Mouse (Mus musculus) embryo, embryonic 11.5 days (tissue): Measurements from ENCODE around the gene Il1rapl2.
A peak's percentile ranks its signal among the peaks of the same experiment; 100 is the strongest.
"Not testable (repeated sequence)": the region's sequence is repeated elsewhere in the genome, so short reads cannot be mapped to it uniquely, and the experiment has no call there.

ENCODE experiments used
- DNase-seq: peaks from one replicate; pipeline ENCODE4 v3.0.0-alpha.2; 2012; ENCODE audit warnings: low read depth, low spot score

The Il1rapl2 gene

DNA sequence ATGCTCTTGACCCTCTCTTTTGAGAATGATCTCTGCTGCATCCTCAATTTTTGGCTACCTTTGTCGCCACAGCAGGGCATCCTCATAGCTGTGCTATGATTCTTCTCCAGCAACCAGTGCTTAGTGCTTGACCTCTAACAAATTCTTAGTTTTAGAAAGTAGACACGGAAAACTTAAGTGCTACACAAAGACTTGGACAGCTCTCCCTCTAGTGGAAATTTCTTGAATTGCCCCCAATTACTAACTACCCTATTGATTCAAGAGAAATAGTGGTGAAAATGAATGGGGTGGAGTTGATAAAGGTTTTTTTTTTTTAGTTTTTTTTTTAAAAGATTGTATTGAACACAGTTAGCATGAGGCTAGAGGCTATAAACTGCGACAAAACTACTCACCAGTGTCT lies 599.7 kb downstream of the Il1rapl2 start:
- DNase-seq = peak; percentile 3

DNA sequence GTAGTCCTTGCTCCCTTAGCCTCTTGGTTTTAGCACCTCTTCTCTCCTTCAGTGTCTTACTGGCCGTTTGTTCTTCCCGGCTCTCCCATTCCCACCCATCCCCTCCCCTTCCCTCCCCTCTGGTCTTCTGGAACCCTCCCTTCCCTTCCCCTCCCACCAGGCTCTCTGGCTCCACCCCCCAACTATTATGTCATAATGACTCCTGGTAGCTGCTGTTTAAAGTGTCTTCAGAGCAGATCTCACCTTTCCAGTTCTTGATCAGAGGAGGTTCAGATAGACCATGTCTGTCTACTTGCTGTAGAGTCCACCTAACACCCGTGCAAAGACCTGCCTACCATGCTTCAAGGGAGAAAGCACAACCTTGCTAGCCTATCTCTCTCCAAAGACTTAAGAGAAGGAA lies 639.1 kb downstream of the Il1rapl2 start, which contains the start of gene Tex13a:
Gene Tex13a, minus strand, starts transcription at position 101 of the 400 bp plus-strand sequence.
- DNase-seq = no peak

DNA sequence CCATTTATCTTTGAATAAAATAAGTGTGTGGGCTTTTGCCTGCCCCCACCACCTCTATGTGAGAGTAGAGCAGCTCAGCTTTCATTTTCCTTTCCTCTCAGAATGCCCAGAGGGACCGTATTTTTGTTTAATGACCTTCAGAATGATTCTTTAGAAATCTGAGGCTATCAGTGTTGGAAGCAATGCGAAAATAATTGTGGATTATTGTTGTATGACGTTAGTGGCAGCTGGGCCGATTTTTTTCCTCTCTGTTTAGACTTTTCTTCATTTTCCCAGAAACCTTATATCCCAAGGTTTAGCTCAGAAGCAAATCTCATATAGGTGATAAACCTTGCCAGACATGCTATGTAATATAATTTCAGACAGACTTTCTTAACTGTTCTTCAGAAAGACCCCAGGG lies 664.2 kb downstream of the Il1rapl2 start:
- no peak for DNase-seq

DNA sequence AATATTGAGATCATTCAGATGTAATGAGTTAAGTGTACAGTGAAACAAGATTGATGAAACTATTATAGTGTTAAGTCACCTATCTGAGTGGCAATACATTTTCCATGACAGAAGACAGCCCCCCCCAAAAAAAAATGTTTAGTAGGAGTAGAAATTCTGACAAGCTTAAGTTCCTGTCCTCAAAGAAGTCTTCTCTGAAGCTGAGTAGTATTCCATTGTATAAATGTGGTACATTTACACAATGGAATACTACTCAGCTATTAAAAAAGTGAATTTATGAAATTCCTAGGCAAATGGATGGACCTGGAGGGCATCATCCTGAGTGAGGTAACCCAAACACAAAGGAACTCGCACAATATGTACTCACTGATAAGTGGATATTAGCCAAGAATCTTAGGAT lies 778.3 kb downstream of the Il1rapl2 start:
- DNase-seq = not testable (repeated sequence)

DNA sequence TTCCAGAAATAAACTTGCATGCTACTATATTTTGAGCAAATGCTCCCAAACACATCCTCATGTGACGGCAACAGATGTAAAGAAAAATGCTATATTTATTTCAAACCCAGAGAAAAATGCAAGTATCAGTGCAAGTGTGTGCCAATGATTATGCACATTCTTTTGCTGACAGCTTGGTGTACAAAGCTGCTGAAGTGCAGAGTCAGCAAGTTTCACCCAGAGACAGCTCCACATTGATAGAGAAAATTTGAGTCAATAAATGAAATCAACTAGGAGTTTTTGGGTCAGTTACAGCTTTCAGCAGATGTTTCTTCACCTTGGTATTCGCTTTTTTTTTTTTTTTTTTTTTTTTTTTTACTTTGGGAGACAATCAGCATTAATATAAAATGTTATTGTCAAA lies 863.4 kb downstream of the Il1rapl2 start:
- no peak for DNase-seq

DNA sequence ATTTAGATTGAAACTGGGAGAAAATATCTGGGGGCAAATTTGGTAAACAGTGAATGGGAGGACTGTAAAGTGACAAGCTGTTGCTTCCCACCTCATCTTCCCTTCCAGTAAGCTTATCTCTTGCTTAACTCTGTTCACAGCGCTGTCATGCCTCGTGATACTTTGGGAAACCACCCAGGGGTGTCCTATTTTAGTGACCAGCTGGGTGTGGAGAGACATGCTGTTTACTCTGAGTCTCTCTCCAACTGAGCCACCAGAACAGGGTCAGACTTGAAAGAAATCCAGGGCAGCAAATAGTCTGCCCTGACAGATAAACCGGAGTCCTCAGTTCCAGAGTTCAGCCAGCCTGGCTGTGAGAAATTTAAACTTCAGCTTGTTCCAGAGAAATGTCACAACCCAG lies 867.5 kb downstream of the Il1rapl2 start:
- no peak for DNase-seq

DNA sequence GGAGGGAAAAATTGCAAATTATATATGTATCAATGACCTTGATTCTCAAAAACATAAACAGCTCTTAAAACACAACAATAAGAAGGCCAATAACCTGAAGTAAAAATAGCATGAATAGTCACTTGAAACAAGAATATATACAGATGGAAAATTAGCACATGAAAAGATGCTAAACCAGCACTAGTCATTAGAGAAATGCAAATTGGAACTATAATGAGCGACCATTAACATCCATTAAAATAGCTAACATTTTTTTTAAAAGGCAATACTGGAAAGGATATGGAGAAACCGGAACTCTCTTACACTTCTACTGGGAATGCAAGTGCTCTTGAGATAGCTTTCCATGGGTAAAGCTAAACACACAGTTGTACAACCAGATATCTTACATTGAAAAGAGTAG lies 879.4 kb downstream of the Il1rapl2 start:
- no peak for DNase-seq

DNA sequence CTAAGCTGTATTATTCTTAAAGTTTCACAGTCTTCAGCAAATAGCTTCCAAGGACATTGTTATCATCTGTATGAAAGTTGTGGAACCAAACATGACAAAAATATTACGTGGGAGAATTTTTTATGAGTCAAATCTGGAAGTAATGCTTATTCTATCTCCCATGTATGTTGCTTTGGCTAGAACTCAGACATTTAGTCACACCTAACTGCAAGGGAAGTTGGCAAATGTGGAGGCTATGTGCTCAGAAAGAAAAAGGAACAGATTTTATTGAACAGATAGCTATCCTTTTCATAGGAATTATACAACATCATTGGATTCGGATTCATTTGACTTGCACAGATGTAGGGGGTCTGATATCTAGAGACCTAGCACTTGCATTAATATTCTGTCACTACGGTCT lies 908.1 kb downstream of the Il1rapl2 start:
- no peak for DNase-seq

DNA sequence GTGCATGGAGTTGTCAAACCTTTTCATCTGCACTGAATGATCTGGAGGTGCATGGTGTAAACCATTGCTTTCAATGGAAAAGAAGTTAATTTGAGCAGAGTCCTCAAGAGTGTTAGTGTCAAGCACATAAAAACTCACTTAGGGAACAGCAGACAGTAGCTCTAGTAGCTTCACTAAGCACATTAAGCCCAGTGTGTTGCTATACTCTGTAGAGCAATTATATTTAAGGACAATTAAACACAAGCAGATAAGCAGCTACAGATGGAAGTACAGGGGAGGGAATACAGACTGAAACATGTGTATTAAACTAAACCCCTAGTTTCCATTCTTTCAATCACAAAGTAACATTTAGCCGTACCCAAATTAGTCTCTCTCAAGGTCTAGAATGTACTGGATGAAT lies 930.1 kb downstream of the Il1rapl2 start:
- no peak for DNase-seq

DNA sequence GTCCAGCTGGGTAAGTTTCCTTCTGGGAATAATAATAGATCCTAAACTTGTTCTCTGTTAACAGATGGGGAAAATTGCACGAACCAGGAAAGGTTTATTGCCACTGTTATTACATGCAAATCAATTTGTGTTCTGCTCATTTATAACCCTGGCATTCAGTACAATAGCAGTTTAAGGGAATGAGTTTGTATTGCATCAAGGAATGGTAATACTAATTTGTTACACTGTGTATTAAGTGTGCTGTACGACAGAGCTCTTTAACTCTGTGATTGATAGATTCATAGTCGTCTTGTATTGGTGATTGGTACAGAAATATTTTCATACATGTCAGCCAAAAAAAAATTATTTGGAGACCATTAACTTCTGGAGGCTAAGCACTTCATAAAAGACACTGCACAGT lies 934.6 kb downstream of the Il1rapl2 start:
- DNase-seq = no peak

DNA sequence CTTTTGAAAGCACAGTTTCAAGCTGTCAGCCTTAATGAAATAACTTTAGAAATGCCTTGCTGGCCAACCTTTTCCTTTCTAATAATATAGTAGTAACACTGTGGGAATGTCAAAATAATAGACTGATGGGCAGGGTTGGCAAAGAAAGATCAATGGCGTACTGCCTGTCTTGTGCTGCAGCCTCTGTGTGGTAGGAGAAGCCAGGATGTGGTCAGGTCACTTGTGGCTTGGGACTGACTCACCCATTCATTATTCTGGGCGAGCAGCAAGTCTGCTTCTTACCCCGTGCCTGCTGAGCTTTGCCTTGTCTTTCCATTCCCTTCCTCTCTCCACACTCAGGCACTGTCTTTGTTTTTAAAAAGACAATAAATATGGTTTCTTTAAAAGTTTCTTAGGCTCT lies 1049.7 kb downstream of the Il1rapl2 start:
- no peak for DNase-seq

DNA sequence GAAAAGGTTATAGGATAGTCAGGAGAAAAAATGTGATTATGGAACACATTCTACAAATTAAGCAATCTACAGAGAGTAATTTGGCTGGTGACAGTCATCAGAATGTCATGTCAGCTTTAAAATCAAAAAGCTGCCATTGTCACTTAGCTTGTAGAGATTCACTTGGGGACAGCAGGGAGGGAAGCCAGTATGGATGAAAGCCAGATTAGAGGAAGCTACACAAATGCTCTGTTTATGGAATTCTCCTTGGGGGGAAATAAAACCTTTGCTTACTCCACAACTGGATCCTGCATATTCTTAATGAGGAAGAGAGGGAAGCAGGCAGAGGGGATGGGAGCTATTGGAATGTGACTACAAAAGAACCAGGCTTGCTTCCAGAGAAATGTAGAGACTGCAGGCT lies 1054.9 kb downstream of the Il1rapl2 start:
- DNase-seq = no peak

DNA sequence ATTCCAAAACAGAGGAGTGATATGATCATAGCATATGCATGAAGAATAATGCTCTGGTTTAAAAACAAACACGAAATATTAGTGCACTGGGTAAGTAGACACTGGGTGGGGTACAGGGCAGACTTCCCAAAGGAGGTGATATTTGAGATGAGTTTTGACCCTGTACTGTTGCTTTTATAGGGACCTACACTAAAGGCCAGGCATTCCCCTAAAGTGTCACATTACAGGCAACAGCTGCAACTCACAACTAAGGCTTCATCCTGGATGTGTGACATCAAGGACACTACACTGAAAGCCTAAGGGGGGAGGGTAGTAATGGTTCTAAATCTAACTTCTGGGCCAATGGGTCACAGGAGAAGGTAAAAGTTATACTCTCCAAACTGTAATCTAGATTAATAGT lies 1152.0 kb downstream of the Il1rapl2 start:
- no peak for DNase-seq

DNA sequence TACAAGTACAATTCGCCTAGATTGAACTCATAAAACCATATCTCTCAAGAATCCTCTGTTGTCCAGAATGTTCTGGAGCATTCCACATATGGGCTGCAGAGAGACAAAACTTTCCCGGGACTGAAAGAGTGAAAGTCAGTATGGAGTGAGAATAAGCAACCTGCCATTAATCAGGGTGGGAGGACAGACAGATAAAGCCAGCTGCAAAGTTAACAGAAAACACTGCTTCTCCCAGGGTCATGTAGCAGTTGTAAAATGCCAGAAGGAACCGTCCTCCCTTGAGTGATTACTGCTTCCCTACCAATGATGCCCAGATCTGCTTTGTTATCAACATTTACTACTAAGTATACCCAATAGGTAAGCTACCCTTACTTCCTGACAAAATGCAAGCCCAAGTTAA lies 1230.5 kb downstream of the Il1rapl2 start:
- no peak for DNase-seq

DNA sequence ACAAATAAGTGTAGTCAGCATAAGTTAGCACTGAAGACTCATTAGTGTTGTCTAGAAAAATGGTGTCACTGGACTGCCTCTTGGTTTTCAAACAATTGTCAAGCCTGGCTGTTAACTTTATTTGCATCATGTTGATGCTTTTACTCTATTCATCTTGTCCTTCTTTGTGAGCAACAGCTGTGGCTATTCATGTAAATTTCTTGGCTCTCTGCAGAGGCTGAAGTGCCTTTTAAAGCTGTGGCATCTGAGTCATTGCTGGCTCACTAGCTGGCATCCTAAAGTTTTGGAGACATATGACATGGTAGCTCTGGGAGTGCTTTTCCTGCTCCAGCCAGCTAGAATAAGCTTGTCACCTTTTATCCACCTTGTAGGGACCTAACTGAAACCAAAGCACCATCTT lies 1261.5 kb downstream of the Il1rapl2 start:
- DNase-seq = no peak

DNA sequence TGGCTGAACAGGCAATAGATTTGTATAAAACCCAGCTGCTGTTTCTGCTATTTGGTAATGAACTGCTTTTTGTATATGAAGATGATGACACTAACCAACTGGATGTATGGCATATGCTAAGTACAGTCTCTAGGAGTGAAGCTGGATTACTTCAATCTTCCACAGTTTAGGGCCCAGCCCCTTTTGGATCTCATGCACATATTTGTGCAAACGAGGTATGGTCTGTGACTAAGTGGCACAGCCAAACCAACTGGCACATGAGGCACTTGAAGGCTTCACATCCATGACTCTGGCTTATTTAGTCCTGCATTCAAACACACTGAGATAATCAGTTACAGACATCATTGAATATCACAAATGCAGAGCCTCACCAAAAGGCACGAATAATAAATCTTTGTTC lies 1263.5 kb downstream of the Il1rapl2 start:
- DNase-seq = no peak

DNA sequence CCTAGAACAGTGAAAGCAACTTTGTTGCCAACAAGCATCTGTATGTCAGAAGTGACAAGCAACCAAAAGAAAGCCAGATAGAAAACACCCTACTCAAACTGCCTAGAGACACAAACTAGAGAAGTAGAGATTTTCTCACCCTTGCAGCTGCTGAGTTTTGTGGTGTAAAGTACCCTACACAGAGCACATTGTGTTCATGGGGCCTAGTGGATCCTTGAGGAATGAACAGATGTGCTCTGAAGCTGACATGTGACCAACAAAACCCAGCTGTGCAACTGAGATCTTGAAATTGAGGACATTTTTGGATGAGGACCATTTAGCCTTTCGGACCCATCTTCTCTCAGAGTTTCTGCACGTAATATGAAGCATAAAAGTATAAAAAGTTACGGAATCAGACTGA lies 1268.0 kb downstream of the Il1rapl2 start:
- no peak for DNase-seq
